Comparison of ENCODE assay signal across 11 mouse cellular contexts in the genomic region with DNA sequence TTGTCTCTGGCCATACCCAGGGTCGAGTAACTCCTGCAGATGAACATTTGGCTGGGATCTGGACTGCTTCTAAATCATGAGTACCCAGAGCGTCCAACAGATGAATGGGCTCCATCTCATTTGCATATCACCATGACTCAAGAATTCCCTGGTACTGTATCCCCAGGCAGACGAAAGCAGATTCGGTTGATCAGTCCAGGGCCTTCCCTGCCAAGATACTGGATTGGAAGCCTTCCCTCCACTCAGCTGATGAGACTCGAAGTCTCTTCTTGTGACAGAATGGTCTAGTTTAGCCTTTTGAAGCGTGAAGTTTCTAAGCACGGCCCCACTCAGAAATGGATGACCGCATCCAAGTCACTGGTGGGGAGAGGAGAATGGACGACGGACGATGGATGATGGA.
DNase-seq lines count a peak whose midpoint lies in the region; ATAC-seq and TF ChIP-seq lines count a peak whose summit lies in the region.
"Had no signal": no experiment of that assay in that cellular context is flagged by ENCODE, and none has a peak within 500 bp of the region (broad histone marks: within the 10 kb centered on the region; RNA-seq: fewer than 3 reads in every experiment).

No protein-coding gene starts in this region.

- peak; percentile 27 for DNase-seq in kidney, adult 9 months
- no peak for DNase-seq in kidney, postnatal 14 days
- peak; percentile 35 for DNase-seq in CH12.LX (ENCODE audit: extremely low read depth)
- DNase-seq in Patski (ENCODE audit: low read depth, low spot score): peak; percentile 66
- DNase-seq in heart, postnatal 0 days (ENCODE audit: low spot score): peak; percentile 77
- DNase-seq in spleen, postnatal 10 days (ENCODE audit: low spot score in 2 of 2): no peak
- no peak for DNase-seq in left cerebral cortex, adult 18-20 months (ENCODE audit: low spot score in 2 of 2)
- DNase-seq in ovary, postnatal 36 days (ENCODE audit: low spot score): no peak
- DNase-seq: cerebellum, postnatal 36 days; liver, embryonic 13.5 days; thymus, adult 2 months had no signal

- TF ChIP-seq RAD21 in CH12.LX (IDR thresholded peaks at IDR 0.05; ENCODE audit: low read depth, low read length): no peak

- TF ChIP-seq EP300 in CH12.LX (IDR thresholded peaks at IDR 0.05; ENCODE audit: low read length): no peak
- TF ChIP-seq EP300 in heart, postnatal 0 days (IDR thresholded peaks at IDR 0.05; ENCODE audit: low read depth): no peak

- dilution Hi-C loops in CH12.LX (cut with MboI; ENCODE audit: extremely low pct_ligation_motif_present, extremely low pct_unique_long_range_greater_than_20kb, low sequenced_read_pairs): no loop called here

- no peaks in the 10 kb centered on the region for H3K79me2 ChIP-seq in CH12.LX (replicated peaks; ENCODE audit: control insufficient read depth, extremely low read depth, insufficient read depth, poor library complexity, severe bottlenecking)

- H3K9me3 ChIP-seq in CH12.LX (replicated peaks; ENCODE audit: low read length): peaks cover 2% of the 10 kb centered on the region
- no peaks in the 10 kb centered on the region for H3K9me3 ChIP-seq in heart, postnatal 0 days (replicated peaks; ENCODE audit: control insufficient read depth, low read length)
- H3K9me3 ChIP-seq: liver, embryonic 13.5 days had no signal

- WGBS in heart, postnatal 0 days: 54% methylated on average over 11 of the region's 11 CpGs

- TF ChIP-seq POLR2A in CH12.LX (IDR thresholded peaks at IDR 0.05; ENCODE audit: low read depth, low read length): no peak

- no peak overlapping the region for H3K27ac ChIP-seq in CH12.LX (ENCODE audit: insufficient read depth, low read depth)
- H3K27ac ChIP-seq in heart, postnatal 0 days (ENCODE audit: low read depth): peak overlapping the region; percentile 90
- H3K27ac ChIP-seq: liver, embryonic 13.5 days had no signal

- H3K27me3 ChIP-seq in CH12.LX (replicated peaks) (no peaks in the 10 kb centered on the region), Patski (no peaks in the 10 kb centered on the region)
- no peaks in the 10 kb centered on the region for H3K27me3 ChIP-seq in heart, postnatal 0 days (ENCODE audit: control insufficient read depth, insufficient read depth, low read length)
- H3K27me3 ChIP-seq: liver, embryonic 13.5 days had no signal

- no peak overlapping the region for H3K4me2 ChIP-seq in CH12.LX (ENCODE audit: insufficient read depth, low read depth, poor library complexity, severe bottlenecking)
- H3K4me2 ChIP-seq in heart, postnatal 0 days (ENCODE audit: low read depth, low read length): peak overlapping the region; percentile 55
- H3K4me2 ChIP-seq: liver, embryonic 13.5 days had no signal

- POLR2A ChIA-PET in Patski (lab: Charles Lee): no interaction called here

- peaks cover 0 to 22% of the 10 kb centered on the region in 2 experiments; a peak in 2 of 4 replicates for H3K4me1 ChIP-seq in CH12.LX (ENCODE audit: control insufficient read depth in 1 of 2, insufficient read depth in 2 of 2)
- H3K4me1 ChIP-seq in heart, postnatal 0 days (ENCODE audit: control insufficient read depth, insufficient read depth): peaks cover 28% of the 10 kb centered on the region

- H3K9ac ChIP-seq in CH12.LX (ENCODE audit: insufficient read depth, low read depth): no peak overlapping the region
- peak overlapping the region; percentile 35 for H3K9ac ChIP-seq in heart, postnatal 0 days (replicated peaks; ENCODE audit: low read depth, low read length)
- H3K9ac ChIP-seq: liver, embryonic 13.5 days had no signal

- H3K36me3 ChIP-seq in CH12.LX (replicated peaks in 1 of 2; ENCODE audit: control insufficient read depth in 1 of 2, insufficient read depth in 1 of 2, low read length in 1 of 2): peaks cover 0 to 1% of the 10 kb centered on the region in 2 experiments
- peaks cover 13% of the 10 kb centered on the region for H3K36me3 ChIP-seq in heart, postnatal 0 days (replicated peaks; ENCODE audit: control insufficient read depth, insufficient read depth, low read length)

- no peak overlapping the region for H3K4me3 ChIP-seq in CH12.LX (replicated peaks in 1 of 3; ENCODE audit: low read depth in 2 of 3, low read length in 2 of 3, poor library complexity in 1 of 3)
- peak overlapping the region; percentile 13 for H3K4me3 ChIP-seq in heart, postnatal 0 days (ENCODE audit: low read depth, low read length)
- H3K4me3 ChIP-seq: liver, embryonic 13.5 days had no signal

- peak; percentile 87 for ATAC-seq in Patski
- 0 out of 2 replicates have a peak, but pooled peaks have one; percentile 30 for ATAC-seq in heart, postnatal 0 days (ENCODE audit: insufficient read depth, low read depth)

- CTCF ChIA-PET in Patski (lab: Charles Lee): interaction anchor here (1.7 kb wide), 1 partner anchor 12 kb away, joined by 4 read pairs; no protein-coding TSS in a partner anchor

- TF ChIP-seq CTCF in CH12.LX (conservative IDR thresholded peaks at IDR 0.05 in 1 of 2, IDR thresholded peaks at IDR 0.05 in 1 of 2; ENCODE audit: low read depth in 2 of 2, low read length in 2 of 2): no peak
- no peak for TF ChIP-seq CTCF in Patski (IDR thresholded peaks at IDR 0.05)
- no peak for TF ChIP-seq CTCF in heart, postnatal 0 days (IDR thresholded peaks at IDR 0.05; ENCODE audit: low read depth)

- in situ Hi-C loops in CH12.LX (cut with MboI; ENCODE audit: low pct_ligation_motif_present, low pct_unique_long_range_greater_than_20kb, low sequenced_read_pairs): loop anchor here (5.0 kb wide), 1 partner anchor 92 kb away; no protein-coding TSS in a partner anchor
- in situ Hi-C loops in Patski (cut with MboI; ENCODE audit: low pct_unique_long_range_greater_than_20kb): no loop called here

TF ChIP-seq in CH12.LX, 34 proteins besides CTCF, POLR2A, EP300 and RAD21:
- TF ChIP-seq MAX (IDR thresholded peaks at IDR 0.05; ENCODE audit: low read length): no peak
- no peak for TF ChIP-seq USF1 (IDR thresholded peaks at IDR 0.05; ENCODE audit: low read depth, low read length)
- TF ChIP-seq HCFC1 (IDR thresholded peaks at IDR 0.05; ENCODE audit: low read depth, low read length): no peak
- no peak for TF ChIP-seq MEF2A (IDR thresholded peaks at IDR 0.05; ENCODE audit: borderline replicate concordance, low read depth, low read length)
- TF ChIP-seq PAX5 (IDR thresholded peaks at IDR 0.05; ENCODE audit: low read length): no peak
- no peak for TF ChIP-seq BHLHE40 (IDR thresholded peaks at IDR 0.05; ENCODE audit: low read depth, low read length)
- no peak for TF ChIP-seq GABPA (IDR thresholded peaks at IDR 0.05; ENCODE audit: insufficient replicate concordance, low read depth, low read length)

Comparison
In these comparisons a context has a peak if more than half of its experiments do, and no peak if none do; other contexts are left out.
1. DNase-seq: peak in kidney, adult 9 months (single experiment), CH12.LX (single experiment), Patski (single experiment) and heart, postnatal 0 days (single experiment); none in kidney, postnatal 14 days (single experiment), spleen, postnatal 10 days (0 of 2), left cerebral cortex, adult 18-20 months (0 of 2) and ovary, postnatal 36 days (single experiment).